Mouse (Mus musculus): ENCODE results near the gene Tbc1d10c.

The Tbc1d10c gene

GRCm38 (mm10) chr19:4159049-4159448, 32.0 kb downstream of the Tbc1d10c start:
- in situ Hi-C loops (cut with MseI, MboI): no loop called here

- in situ Hi-C loops (cut with MseI, MboI): no loop called here
These were observed 34.3 kb downstream of the Tbc1d10c start for GRCm38 (mm10) chr19:4156771-4157170.

DNA sequence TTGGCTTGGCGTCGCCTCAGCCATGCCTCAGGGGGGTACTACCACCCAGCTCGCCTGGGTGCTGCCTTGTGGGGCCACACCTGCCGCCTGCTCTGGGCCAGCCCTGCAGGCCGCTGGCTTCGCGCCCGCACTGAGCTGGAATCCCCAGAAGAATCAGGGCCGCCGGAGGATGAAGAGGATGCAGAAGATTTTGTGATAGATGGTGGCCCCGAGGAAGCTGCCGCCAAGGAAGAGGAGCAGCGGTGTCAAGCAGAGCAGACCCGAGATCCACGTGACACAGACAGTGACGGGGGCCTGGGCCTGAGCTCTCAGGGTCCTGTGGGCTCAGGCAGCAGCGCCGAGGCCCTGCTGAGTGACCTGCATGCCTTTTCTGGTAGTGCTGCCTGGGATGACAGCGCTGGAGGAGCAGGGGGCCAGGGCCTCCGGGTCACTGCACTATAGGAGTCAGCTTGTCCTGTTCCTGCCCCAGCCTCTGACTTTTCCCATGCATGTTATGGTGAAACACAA, 35.0 kb downstream of the Tbc1d10c start:
- in situ Hi-C loops (cut with MseI, MboI): no loop called here

DNA sequence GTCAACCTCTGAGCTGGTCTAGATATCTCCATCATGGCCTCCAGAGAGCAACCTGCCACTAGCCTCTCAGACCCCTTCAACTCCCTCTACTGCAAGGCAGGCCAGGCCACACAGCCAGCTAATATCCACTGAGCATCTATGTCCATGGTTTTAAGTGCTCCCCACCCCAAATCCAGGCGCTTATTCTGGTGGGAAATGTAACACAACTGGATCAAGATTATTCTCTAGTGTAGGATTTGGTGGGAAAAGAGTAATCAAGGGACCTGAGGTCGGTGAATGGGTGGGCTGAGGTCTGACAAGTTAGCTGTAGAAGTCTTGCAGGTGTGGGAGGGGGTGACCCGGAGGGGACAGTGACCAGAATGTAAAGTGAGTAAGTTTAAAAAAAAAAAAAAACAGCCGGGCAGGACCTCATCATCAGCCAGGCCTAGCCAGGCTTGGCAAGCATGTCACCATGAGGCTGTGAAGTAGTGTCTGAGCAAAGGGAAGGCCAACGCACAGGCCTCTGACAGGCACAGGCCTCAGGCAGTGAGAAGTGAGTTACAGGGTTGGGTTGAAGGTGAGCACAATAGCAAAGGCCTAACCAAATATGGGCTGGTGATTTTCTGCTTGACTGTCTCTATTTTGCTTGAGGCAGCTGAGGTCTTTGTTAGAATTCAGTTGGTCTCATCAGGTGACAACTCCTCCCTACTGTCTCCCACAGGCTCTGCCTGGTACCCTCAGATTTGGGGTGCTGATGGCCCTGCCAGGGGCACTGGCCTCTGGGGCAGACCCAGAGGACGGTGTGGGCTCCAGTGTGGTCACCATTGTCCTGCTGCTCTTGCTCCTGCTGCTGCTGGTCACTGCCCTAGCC, 35.6 kb downstream of the Tbc1d10c start:
- in situ Hi-C loops (cut with MseI, MboI): no loop called here

- in situ Hi-C loops (cut with MseI, MboI): no loop called here
These were observed 36.5 kb downstream of the Tbc1d10c start for GRCm38 (mm10) chr19:4154437-4155222.

DNA sequence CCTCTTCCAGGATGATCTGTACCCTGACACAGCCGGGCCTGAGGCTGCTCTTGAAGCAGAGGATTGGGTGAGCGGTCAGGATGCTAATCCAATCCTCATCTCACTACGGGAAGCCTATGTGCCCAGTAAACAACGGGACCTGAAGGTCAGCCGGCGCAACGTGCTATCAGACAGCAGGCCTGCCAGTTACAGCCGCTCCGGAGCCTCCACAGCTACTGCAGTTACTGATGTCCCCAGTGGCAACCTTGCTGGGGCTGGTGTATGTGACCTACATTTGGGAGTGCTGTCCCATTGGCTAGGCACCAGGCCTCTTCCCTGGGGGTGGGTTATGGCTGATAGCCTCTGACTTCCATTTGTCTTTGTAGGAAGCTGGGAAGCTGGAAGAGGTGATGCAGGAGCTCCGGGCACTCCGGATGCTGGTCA, 37.8 kb downstream of the Tbc1d10c start, which contains the start of gene Ptprcap:
Ptprcap (plus strand) TSS at position 373 of the 423 bp plus-strand sequence.
- in situ Hi-C loops (cut with MseI, MboI): no loop called here

DNA sequence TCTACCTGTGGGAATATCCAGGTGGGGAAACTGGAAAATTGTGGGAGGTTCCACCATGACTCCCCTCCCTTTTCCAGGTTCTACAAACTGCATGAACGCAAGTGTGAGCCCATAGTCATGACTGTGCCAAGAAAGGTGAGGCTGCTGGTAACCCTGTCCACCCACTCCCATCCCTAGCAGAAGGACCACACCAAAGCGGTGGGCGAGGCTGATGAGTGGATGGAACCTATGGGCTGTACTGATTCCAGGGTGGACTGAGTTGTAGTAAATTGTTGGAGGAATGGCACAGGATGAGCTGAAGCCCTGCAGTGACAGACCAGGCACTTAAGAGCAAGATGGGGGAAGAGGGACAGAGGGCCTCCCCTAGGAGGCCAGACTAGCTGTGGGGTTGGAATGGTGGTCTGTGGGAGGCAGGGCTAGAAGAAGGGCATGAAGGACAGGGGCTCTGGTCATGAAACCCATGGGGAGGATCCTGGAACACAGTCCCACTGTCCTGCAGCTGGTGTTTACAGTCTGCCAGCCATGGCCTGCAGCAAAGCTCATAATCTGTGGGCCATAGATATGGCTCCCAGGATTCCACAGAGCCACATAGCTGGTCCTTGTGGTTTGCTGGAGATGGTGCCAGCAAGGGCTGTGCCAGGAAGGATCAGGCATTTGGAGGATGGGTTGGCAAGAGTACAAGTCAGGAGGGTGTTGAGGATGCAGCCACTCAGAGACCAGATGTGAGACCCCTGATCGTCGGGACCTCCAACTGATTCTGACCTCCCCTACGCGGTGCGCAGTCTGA, 38.4 kb downstream of the Tbc1d10c start:
- in situ Hi-C loops (cut with MseI, MboI): no loop called here

DNA sequence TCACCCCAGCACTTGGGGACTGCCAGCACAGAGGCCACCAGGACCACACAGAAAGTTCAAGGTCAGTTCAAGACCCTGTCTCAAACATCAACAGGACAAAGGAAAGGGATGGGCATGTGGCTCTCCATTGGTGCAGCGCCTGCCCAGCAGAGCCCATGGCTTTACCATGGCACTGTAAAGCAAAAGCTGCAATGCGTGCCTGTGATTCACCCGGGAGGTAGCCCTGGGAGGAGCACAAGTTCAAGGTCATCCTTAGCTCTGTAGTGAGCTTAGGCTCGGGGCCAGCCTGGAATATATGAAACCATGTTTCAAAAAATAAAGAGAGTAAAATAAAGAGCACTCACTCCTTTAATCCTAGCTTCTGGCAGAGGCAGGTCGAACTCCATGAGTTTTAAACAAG, 39.2 kb downstream of the Tbc1d10c start:
- in situ Hi-C loops (cut with MseI, MboI): no loop called here

DNA sequence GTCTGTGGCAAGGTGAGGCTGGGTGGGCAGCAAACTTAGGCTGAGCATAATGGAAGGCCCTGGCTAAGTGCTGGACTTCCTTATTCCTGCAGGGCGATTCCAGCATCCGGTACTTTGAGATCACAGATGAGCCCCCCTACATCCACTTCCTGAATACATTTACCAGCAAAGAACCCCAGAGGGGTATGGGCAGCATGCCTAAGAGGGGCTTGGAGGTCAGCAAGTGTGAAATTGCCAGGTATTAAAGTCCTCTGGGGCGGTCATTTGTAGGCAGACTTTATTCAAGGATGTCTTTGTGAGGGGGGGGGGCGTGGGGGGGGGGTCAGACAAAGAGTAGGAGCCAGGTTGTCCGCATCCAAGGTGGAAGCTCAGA, 39.6 kb downstream of the Tbc1d10c start:
- in situ Hi-C loops (cut with MseI, MboI): no loop called here

- in situ Hi-C loops (cut with MseI, MboI): no loop called here
These were observed 40.3 kb downstream of the Tbc1d10c start for GRCm38 (mm10) chr19:4150567-4151487.

- in situ Hi-C loops (cut with MseI, MboI): no loop called here
These were observed 41.2 kb downstream of the Tbc1d10c start for GRCm38 (mm10) chr19:4149764-4150461.

DNA sequence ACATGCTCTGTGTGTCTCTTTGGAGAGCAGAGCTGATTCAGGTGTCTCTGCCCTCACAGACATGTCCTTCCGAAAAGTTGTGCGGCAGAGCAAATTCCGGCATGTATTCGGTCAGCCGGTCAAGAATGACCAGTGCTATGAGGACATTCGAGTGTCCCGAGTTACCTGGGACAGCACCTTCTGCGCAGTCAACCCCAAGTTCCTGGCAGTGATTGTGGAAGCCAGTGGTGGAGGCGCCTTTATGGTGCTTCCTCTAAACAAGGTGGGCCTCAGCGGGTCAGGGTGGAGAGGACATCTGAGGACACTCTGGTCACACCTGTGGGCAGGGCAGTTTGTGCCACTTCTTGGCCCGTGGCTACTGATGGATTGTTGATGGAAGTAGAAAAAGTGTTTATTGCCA, 41.8 kb downstream of the Tbc1d10c start:
- in situ Hi-C loops (cut with MseI, MboI): no loop called here

GRCm38 (mm10) chr19:4148819-4149218, 42.3 kb downstream of the Tbc1d10c start:
- in situ Hi-C loops (cut with MseI, MboI): no loop called here

GRCm38 (mm10) chr19:4148491-4148806, 42.6 kb downstream of the Tbc1d10c start, which contains the start of gene Coro1b:
TSS of gene Coro1b (plus strand) at chr19:4148619.
- in situ Hi-C loops (cut with MseI, MboI): no loop called here

GRCm38 (mm10) chr19:4147782-4148490, 43.1 kb downstream of the Tbc1d10c start:
- in situ Hi-C loops (cut with MseI, MboI): no loop called here

GRCm38 (mm10) chr19:4147022-4147405, 44.1 kb downstream of the Tbc1d10c start:
- in situ Hi-C loops (cut with MseI, MboI): no loop called here

DNA sequence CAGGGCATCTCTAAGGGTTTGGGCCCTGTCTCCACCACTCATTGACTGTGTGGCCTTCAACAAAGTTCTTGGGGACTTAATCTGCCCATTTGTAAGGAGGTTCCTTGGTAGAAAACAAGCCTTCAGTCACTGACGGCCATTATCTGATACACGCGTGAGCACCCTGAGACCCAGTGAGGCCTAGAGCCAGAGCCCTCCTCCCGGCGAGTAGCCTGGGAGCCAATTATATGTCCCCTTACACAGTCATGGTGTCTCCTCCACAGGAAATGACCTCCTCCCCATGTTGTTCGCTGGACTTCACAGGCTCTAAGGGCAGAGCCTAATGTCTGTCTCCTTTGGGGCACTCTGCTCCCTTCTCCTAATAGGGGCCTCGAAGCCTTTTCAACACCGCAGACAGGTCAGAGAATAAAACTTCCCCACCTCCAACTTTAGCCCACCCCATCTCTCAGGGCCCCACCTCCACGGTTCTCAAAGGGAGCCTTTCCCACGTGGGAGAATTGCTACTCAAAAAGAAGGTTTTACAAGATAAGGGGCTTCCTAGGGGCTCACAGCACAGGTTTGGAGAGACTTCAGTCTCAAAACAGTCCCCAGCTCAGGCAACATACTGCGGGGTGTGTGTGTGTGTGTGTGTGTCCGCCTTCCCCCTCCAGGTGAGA, 44.6 kb downstream of the Tbc1d10c start:
- in situ Hi-C loops (cut with MseI, MboI): no loop called here

GRCm38 (mm10) chr19:4145936-4146335, 45.1 kb downstream of the Tbc1d10c start:
- in situ Hi-C loops (cut with MseI, MboI): no loop called here
